Mouse (Mus musculus): ENCODE data around the gene 6430548M08Rik.

- TF ChIP-seq CTCF (IDR thresholded peaks at IDR 0.05; ENCODE audit: borderline replicate concordance, control insufficient read depth, extremely low read depth, insufficient read depth, low read length, poor library complexity) (no peak), POLR2A (IDR thresholded peaks at IDR 0.05; ENCODE audit: control insufficient read depth, extremely low read depth, insufficient read depth, low read length, poor library complexity) (no peak)
These were observed 53.9 kb downstream of the 6430548M08Rik start for GRCm38 (mm10) chr8:120167821-120168220.

All from thymus, adult 2 months (tissue).